Mouse (Mus musculus) C2C12 (cell line): ENCODE results near the gene Add1.
"Not testable (repeated sequence)": the region's sequence is repeated elsewhere in the genome, so short reads cannot be mapped to it uniquely, and the experiment has no call there.

Experiments
- CTCF ChIP-seq: IDR thresholded peaks from one replicate; pipeline ENCODE4 v1.5.1; 2011; ENCODE audit not compliant: control insufficient read depth, insufficient read depth, insufficient read length
- MAX ChIP-seq: IDR thresholded peaks from one replicate; pipeline ENCODE4 v1.6.1; 2011; ENCODE audit warnings: mild to moderate bottlenecking, control low read depth

DNA sequence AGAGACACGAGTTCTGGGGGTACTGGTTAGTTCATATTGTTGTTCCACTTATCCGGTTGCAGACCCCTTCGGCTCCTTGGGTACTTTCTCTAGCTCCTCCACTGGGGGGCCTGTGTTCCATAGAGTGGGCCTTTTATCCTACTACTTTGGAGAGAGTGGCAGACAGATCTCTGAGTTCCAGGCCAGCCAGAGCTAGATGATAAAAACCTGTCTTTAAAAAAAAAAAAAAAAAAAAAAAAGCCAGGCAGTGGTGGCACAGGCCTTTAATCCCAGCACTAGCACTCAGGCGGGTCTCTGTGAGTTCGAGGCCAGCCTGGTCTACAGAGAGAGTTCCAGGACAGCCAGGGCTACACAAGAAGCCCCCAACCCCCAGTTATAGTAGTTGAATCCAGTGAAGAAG is 18.8 kb downstream of the Add1 start:
- TF ChIP-seq CTCF, MAX: not testable (repeated sequence)
